Mouse (Mus musculus): Measurements from ENCODE around the gene Tmem132b.
A peak's percentile ranks its signal among the peaks of the same experiment; 100 is the strongest.

GRCm38 (mm10) chr5:125526464-125526863 lies 5.1 kb upstream of the Tmem132b start:
- TF ChIP-seq CTCF (IDR thresholded peaks at IDR 0.05; ENCODE audit: low read depth, low read length): peak; percentile 63
- no peak for TF ChIP-seq POLR2A (IDR thresholded peaks at IDR 0.05; ENCODE audit: borderline replicate concordance, low read depth, low read length)

All from bone marrow macrophage, adult 2 months (primary cell).